Mouse (Mus musculus) lung, postnatal 10 days (tissue): Measurements from ENCODE around the gene Etfb.
A peak's percentile ranks its signal among the peaks of the same experiment; 100 is the strongest.
"Not testable (repeated sequence)": the region's sequence is repeated elsewhere in the genome, so short reads cannot be mapped to it uniquely, and the experiment has no call there.

Experiments
- DNase-seq: peaks from one replicate; pipeline ENCODE4 v3.0.0; 2021

The Etfb gene

DNA sequence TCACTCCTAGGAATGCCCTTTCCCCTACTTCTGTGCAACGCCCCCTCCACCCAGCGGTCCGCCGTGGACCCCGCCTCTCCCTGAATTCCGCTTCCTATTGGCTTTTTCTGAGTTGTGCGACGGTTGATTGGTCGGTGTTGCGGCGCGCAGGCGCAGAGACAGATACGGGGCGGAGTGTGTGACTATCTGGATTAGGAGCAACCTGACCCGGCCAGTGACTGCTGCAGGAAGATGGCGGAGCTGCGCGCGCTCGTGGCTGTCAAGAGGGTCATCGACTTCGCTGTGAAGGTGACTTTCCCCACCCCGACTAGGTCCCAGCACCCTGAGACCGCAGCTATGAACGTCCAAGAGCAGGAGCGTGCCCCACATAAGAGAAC is at the start of gene Etfb, which contains the start of gene Gm45233:
Etfb (plus strand) TSS at position 167 of the 377 bp plus-strand sequence.
Gm45233 (plus strand) TSS at position 212 of the 377 bp plus-strand sequence.
- DNase-seq: peak; percentile 98

DNA sequence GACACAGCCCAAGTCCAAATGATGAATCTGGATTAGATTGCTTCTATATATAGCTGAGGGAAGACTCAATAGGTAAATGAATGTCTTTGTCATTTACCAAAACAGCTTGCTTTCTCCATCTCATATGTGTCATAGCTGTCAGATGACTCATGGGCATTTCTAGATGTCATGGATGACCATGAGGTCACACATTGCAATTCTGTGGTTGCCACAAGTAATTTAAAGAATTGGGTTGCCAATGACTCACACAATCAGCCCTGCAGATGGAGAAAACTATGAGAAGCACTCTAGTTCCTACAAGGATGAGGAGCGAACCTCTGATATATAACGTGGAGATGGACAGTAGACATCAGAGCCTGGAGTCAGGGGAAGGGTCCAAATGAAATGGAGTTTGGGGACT is 44.4 kb upstream of the Etfb start:
- DNase-seq: no peak

DNA sequence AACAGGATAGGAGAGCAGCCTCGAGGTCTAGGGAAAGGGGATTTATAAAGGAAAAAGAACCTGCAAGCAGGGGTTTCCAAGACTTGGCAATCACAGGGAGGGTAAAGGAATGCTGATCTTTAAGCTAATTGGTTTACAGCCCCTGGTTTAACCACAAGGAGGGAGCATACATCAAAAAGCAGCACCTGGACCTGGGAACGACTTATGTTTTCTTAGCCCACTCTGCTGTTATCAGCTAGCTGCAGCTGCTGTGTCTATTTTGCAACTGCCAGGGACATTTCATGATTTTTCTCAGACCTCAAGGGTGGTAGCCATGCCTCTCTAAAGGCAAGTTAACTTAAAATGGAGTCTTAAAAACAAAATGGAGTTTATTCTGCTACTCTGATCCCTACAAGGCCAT is 41.2 kb upstream of the Etfb start:
- DNase-seq: no peak

DNA sequence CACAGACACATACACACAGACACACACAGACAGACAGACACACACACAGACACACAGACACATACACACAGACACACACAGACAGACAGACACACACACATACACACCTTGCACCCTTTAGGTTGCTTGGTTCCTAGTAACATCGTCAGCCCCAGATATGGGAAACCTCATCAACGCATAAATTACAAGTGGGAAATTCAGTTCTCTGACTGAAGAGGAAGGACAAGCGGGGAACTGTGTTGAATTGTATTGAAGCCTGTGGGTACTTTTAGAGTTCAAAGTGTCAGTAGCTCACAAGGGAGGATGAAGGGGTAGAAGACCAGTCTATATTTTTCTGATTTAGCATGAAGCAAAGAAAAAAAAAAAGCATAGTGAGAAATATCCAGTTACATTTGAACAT is 36.3 kb upstream of the Etfb start:
- DNase-seq: no peak

DNA sequence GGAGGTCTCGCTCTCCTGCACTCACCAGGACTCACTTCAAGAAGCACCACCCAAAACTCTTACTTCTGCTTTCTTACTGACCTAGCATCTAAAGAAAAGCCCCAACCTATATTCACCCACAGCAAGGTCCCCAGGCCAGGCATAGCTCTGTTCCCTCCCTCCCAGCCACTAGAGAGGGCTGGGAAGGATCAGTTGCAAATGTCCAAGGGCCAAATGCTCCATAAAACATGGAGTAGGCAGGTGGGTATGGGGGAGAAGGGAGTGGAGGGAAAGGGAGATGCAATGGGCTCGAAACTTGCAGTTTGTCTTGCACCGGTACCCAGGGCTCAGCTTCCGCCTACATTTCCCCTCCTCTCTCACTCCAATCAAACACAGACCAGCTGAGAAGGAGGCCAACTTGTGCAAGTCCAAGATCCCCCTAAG is 35.7 kb upstream of the Etfb start, which contains the start of gene Siglecg:
Siglecg (plus strand) TSS at position 74 of the 423 bp plus-strand sequence.
- no peak for DNase-seq

DNA sequence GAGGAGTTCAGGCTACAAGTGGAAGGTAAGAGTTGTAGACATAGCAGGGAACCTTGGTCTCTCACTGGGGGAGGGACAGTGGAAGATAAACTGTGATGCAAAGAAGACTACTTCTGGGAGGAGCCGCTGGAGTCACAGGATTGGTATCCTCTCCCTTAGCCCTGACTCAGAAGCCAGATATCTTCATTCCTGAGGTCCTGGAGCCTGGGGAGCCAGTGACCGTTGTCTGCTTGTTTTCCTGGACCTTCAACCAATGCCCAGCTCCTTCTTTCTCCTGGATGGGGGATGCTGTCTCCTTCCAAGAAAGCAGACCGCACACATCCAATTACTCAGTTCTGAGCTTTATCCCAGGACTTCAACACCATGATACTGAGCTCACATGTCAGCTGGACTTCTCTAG is 34.8 kb upstream of the Etfb start:
- DNase-seq: no peak

DNA sequence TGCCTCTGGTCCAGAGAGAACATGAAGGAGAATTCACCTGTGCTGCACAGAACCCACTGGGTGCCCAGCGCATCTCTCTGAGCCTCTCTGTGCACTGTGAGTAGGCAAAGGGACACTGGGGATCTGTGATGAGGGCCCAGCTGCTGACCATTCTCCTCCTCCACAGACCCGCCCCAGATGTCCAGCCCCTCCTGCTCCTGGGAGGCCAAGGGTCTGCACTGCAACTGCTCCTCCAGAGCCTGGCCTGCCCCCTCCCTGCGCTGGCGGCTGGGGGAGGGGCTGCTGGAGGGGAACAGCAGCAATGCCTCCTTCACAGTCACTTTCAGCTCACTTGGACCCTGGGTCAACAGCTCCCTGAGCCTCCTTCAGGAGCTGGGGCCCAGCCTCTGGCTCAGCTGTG is 32.2 kb upstream of the Etfb start:
- DNase-seq: not testable (repeated sequence)

GRCm38 (mm10) chr7:43417298-43417697 is 26.6 kb upstream of the Etfb start:
- no peak for DNase-seq

GRCm38 (mm10) chr7:43422995-43423617 is 20.8 kb upstream of the Etfb start:
- peak; percentile 89 for DNase-seq

GRCm38 (mm10) chr7:43423991-43424625 is 19.8 kb upstream of the Etfb start:
- DNase-seq: no peak

DNA sequence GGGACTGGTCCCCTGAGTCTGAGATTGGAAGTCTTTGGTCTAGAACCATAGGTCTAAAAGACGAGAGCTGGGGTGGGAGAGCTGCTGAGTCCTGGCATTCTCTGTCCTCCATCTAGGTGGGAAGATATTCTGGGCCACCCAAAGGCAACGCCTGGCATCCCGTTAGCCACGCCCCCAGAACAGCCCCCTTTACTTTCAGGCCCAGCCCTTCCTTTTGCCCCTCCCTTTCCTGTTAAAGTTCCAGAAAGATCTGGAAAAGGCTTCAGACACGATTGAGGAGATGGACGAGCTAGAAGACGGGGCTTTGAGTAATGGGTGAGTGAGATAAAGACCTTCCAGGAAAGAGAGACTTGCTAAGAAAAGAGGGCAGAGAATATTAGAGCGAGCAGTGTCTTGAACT is 16.5 kb upstream of the Etfb start, which contains the start of gene Lim2:
Lim2 (plus strand) TSS at position 265 of the 400 bp plus-strand sequence.
- no peak for DNase-seq

DNA sequence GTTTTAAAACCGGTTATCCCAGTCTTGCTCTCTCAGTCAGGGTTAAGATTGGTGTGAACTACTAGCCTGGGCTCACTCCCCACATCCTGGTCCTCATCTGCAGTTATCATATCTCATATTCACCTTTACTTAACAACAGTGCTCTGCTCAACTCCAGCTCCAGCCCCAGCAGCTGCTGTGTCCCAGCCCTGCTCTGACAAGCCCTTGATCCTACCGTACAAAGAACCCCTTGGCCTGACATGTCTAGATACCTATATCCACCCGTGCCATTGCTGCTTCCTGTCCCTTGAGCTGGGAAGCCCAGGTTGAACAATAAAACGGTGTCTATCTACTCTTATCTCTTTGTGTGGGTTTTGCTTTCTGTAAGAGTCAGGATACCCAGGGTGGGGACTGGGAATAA is 14.4 kb upstream of the Etfb start:
- DNase-seq: no peak

- no peak for DNase-seq
Observed at GRCm38 (mm10) chr7:43432891-43433290, 11.0 kb upstream of the Etfb start.

- DNase-seq: no peak
Observed at GRCm38 (mm10) chr7:43434676-43435075, 9.2 kb upstream of the Etfb start.

- DNase-seq: no peak
Observed at GRCm38 (mm10) chr7:43436341-43437255, 7.3 kb upstream of the Etfb start, which contains the start of gene Nkg7. TSS of gene Nkg7 (plus strand) at chr7:43437073.

- DNase-seq: no peak
Observed at GRCm38 (mm10) chr7:43438611-43439010, 5.3 kb upstream of the Etfb start.

DNA sequence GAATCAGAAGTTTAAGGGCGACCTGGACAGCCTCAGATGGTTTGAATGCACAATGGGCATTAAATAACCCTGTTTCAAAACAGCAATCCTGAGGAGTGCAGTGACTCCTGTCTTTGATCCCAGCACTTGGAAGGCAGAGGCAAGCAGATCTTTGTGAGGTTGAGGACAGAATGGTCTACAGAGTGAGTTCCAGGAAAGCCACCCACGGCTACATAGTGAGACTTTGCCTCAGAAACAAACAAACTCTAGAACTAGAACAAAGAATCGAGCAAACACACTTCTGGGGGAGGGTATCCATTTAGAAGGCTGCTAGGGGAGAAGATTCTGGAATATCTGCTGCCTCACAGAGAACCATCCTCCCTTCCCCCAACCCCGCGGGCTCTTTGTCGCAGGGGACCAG is 3.4 kb upstream of the Etfb start, which contains the start of gene Cldnd2:
Cldnd2 (plus strand) TSS at position 301 of the 400 bp plus-strand sequence.
- DNase-seq: no peak

DNA sequence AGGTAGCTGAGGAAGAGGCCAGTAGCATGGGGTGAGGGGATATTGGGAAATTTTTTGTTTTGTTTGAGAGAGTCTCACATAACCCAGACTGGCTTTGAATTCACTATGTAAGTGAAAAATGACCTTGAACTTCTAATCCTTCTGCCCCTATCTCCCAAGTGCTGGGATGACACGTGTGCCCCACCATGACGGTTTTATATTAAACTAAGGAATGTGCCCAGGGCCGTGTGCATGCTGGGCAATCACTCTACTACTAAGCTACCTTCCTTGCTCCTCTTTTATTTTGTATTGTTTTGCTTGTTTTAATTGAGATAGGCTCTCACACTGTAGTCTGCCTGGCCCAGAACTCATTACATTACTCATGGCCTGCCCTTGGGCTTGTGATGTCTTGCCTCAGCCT is 2.8 kb upstream of the Etfb start:
- DNase-seq: no peak

GRCm38 (mm10) chr7:43442684-43443083 is 1.2 kb upstream of the Etfb start:
- DNase-seq: no peak

DNA sequence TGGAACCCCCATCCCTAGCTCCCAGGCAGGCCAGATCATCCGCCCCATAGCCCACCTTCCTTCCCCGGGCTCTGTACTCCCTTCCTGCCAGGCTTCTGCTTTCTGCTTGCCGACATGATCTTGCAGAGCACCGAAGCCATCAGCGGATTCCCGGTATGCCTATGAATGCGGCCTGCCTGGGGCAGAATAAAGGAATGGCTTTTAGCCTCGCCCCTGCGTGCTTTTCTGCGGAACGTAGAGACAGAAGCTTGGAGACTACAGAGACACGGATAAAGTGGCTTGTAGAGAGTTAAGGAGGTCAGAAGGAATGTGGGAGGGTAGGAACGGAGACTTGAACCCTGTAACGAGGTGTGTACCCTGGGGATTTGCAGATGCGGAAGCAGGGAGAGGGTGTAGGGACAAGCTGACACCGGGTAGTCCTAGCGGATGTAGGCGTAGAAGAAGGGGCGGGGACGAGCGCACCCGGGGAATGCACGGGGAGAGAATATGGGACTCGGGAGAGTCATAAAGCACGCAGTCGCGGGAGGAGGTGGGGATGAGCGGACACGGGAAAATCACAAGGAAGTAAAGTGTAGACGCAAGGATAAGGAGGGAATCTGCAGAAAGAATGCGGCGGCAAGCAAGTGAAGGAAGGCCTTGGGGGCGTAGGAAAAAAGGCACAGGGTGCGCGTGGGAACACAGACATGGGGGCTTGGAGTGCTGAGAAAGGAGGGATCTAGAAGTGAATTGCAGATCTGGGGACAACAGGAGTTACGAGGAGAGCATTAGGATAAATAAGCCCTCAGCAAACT is 562 bp upstream of the Etfb start:
- peak; percentile 93 for DNase-seq

DNA sequence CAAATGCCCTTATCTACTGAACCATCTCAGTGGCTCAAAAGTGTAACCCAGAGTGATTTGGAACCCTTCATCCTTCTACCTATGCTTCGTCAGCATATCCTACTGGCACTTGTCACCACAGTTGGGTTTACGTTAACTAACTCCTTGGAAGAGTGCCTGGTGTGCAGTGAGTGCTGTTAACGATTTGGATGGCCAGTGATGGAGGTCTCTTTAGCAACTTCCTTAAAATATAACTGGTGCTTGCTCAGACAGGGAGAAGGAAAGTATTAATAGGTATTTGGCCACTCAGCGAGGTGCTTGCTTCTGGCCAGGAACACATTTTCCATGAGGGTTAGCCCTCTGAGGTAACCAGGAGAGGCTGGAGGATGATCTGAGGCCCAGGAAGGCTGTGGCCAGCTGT is 3.9 kb downstream of the Etfb start:
- no peak for DNase-seq

DNA sequence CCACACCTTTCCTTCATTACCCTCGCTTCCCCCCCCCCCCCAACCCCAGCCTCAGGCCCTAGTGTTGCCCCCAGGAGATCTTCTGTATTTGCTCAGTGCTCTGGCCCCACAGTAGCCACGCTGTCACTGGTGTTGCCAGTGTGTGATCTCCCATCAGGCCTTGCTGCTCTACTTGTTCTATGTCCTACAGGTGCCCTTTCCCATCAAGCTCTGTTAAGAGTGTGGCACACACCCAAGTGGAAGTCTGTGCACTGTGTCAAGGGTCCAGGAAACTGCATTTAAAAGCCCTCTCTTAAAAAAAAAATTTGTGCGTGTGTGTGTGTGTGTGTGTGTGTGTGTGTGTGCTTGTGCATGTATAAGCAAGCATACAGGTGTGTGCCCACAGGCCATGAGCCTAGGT is 4.4 kb downstream of the Etfb start:
- DNase-seq: no peak

DNA sequence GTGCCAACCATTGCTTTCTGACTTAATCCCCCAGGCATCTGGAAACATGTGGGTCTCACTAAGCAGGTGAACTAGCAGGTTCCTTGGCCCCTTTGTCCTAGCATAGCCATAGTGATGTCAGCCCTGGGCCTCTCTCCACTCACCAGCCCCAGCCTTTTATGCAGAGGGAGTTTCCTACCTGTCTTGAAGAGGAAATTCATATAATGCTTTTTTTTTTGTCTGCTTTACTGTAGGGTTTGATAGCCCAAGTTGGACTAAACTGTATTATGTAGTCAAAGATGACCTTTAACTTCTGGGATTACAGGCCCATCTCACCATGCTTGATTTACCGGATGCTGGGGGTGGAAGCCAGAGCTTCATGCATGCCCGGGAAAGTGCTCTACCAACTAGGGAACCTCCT is 5.9 kb downstream of the Etfb start:
- no peak for DNase-seq
